Mouse (Mus musculus) NIH3T3 (cell line): ENCODE measurements around the gene Ssbp3.

ENCODE experiments used
- DNase-seq: peaks from one replicate; pipeline ENCODE4 v3.0.0-alpha.2; 2012; ENCODE audit warnings: low read depth

Gene Ssbp3

GRCm38 (mm10) chr4:106959506-106960302 lies 49.2 kb downstream of the Ssbp3 start:
- no peak for DNase-seq

GRCm38 (mm10) chr4:106960476-106960875 lies 50.0 kb downstream of the Ssbp3 start:
- peak; percentile 30 for DNase-seq

- DNase-seq: no peak
Observed at GRCm38 (mm10) chr4:106961321-106961720, 50.8 kb downstream of the Ssbp3 start.

GRCm38 (mm10) chr4:106964356-106964755 lies 53.9 kb downstream of the Ssbp3 start:
- no peak for DNase-seq

- no peak for DNase-seq
Observed at GRCm38 (mm10) chr4:106964996-106965395, 54.5 kb downstream of the Ssbp3 start.

GRCm38 (mm10) chr4:106966443-106966842 lies 55.9 kb downstream of the Ssbp3 start:
- DNase-seq: no peak

- DNase-seq: no peak
Observed at GRCm38 (mm10) chr4:106968910-106969309, 58.4 kb downstream of the Ssbp3 start.

- DNase-seq: no peak
Observed at GRCm38 (mm10) chr4:106970786-106971185, 60.3 kb downstream of the Ssbp3 start.

GRCm38 (mm10) chr4:106972061-106972460 lies 61.6 kb downstream of the Ssbp3 start:
- no peak for DNase-seq

- DNase-seq: no peak
Observed at GRCm38 (mm10) chr4:106972461-106973384, 62.2 kb downstream of the Ssbp3 start.

- peak; percentile 26 for DNase-seq
Observed at GRCm38 (mm10) chr4:106975324-106975723, 64.8 kb downstream of the Ssbp3 start.

- DNase-seq: peak; percentile 46
Observed at GRCm38 (mm10) chr4:106975890-106976289, 65.4 kb downstream of the Ssbp3 start.

GRCm38 (mm10) chr4:106976576-106976975 lies 66.1 kb downstream of the Ssbp3 start:
- no peak for DNase-seq

- peak; percentile 57 for DNase-seq
Observed at GRCm38 (mm10) chr4:106977218-106977651, 66.7 kb downstream of the Ssbp3 start.

GRCm38 (mm10) chr4:106978376-106978775 lies 67.9 kb downstream of the Ssbp3 start:
- DNase-seq: no peak

GRCm38 (mm10) chr4:106980669-106981068 lies 70.2 kb downstream of the Ssbp3 start:
- DNase-seq: no peak

GRCm38 (mm10) chr4:106981385-106982103 lies 71.0 kb downstream of the Ssbp3 start:
- no peak for DNase-seq

GRCm38 (mm10) chr4:106982344-106983121 lies 72.0 kb downstream of the Ssbp3 start:
- DNase-seq: no peak

GRCm38 (mm10) chr4:106983908-106984515 lies 73.5 kb downstream of the Ssbp3 start:
- no peak for DNase-seq

- no peak for DNase-seq
Observed at GRCm38 (mm10) chr4:106985289-106985688, 74.8 kb downstream of the Ssbp3 start.
